Mouse (Mus musculus) heart, adult 11 months (tissue): ENCODE measurements around the gene Syt15.

ENCODE experiments used
- DNase-seq: peaks from one replicate; pipeline ENCODE4 v3.0.0; 2022

Gene Syt15

GRCm38 (mm10) chr14:34219295-34219694 lies at the start of gene Syt15:
Gene Syt15 (plus strand): TSS chr14:34219595.
- no peak for DNase-seq

DNA sequence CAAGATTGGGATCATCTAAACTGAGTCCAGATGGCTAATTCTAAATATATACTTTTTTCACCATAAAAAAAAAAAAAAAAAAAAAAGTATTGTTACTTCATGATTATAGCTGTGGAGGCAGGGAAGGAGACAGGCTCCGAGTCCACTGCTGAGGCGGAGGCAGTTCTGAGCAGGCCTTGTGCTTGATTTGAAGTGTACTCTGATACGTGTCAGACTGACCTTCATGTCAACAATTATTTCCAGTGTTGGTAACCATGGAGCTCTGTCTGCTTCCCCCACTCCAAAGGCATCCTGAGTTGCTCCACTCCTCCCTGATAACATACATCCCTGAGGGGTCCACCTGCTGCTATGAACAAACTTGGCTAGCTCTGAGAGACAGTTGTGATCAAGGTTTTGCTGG lies 48.3 kb upstream of the Syt15 start:
- DNase-seq, result peak; percentile 64

GRCm38 (mm10) chr14:34179351-34179750 lies 40.0 kb upstream of the Syt15 start:
- peak; percentile 46 for DNase-seq

- no peak for DNase-seq
These were observed 36.3 kb upstream of the Syt15 start for GRCm38 (mm10) chr14:34183101-34183500.

DNA sequence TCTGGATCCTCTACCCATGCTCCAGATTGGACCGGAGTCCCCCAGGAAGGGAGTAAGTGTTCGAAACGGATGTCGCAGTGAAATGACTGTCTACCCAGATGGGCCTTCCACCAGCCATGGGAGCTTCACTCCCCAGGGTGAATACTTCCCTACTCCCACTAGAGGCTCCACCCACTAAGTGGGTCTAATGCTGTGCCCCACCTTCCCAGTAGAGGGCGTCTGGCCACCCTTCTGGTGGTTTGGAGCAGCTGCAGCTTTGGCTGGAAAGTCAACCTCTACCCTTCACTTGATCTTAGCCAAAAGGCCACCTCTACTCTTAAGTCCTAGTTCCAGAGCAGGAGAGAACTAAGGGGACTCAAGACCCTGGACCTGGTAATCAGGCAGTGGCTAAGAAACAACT lies 30.8 kb upstream of the Syt15 start:
- no peak for DNase-seq

DNA sequence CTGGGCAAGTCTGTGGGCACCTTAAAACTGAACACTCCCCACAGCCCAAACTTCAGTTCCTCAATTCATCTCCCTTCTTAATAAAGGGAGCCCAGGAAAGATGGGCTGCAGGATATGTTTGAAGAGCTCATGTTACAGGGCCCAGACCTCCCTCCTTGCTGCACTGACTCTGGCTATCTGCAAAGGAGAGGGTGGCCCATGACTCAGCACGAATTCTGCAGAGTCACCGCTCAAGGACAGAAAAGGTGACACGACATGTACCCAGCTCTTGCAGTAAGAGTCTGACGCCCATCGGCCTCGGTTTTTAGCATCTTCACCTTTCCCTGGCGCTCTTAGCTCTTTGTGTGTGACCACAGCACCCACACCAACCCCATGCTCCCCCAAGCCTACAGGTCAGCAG lies 29.0 kb upstream of the Syt15 start:
- no peak for DNase-seq

DNA sequence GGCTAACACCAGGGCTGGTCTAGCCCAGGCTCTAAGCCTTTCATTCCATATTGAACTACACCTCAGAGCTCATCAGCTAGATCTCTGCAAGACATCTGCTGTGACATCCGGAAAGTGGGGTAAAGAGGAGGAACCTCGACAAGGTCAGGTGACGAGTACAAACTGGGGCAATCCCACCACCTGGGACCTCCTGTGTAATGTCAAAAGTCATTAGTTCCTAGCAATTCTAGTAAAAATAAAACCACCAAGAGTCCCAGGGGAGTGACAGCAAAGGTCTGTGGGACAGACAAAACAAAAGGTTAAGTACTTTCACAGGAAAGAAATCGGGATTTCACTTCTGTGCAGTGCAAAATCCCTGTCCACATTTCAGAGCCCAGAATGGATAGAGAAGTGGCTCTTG lies 25.5 kb upstream of the Syt15 start:
- DNase-seq, result no peak

- no peak for DNase-seq
These were observed 23.9 kb upstream of the Syt15 start for GRCm38 (mm10) chr14:34195466-34195865.

DNA sequence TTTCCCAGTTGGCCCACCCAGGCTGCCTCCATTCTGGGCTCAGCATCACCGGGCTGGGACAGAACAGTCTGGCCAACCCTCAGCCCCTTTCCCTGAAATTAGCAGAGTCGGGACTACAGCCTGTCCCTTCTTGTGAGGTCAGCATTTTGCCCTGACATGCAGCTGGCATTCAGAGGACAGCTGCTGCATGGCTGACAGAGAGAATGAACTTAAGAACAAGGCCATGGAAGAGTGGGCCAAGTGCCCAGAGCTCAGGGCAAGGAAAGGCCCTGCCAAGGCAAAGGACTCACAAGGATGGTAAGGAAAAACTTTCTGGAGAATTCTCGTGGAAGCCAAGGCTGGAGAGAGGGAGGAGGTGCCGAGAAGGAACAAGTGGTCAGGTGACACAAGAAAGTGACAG lies 22.7 kb upstream of the Syt15 start:
- DNase-seq, result no peak

GRCm38 (mm10) chr14:34200738-34201230 lies 18.6 kb upstream of the Syt15 start:
- no peak for DNase-seq

DNA sequence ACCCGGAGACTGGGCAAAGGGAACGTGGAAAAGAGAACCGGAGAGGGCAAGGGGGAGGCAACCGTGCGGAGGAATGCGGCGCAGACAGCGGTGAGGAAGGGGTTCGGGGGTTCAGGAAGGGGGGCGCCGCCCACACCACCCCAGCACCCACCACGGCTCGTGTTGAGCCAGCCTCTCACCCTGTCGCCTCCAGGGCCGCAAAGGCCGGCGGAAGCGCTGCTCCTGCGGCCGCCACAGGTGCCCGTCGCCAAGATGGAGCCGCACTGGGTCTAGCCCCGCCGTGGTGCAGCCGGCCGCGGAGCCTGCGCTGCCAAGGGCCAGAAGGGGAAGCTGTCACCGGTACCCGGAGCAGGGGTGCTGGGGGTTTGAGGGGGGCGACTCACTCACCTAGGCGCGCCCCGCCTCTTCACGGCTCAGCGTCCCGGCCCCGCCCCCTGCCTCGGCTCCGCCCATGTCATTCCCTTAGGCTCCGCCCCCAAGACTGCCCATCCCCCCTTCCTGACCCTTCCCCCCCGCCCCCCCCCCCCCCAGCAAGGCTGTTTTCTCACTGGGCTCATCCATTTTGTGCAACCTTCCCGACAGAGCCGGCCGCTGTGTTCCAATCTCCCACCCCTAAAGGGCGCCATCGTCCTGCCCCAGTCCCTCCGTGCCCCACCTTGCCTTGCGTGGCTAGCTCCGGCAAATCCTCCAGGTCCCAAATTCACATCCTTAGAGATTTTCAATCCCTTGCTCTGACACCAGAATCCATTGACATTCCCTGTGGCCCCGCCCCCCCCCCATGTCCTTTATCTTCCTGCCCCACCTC lies 18.0 kb upstream of the Syt15 start, which contains the start of gene Gprin2:
Gene Gprin2 (minus strand): TSS at position 423 of the 805 bp plus-strand sequence.
- no peak for DNase-seq

DNA sequence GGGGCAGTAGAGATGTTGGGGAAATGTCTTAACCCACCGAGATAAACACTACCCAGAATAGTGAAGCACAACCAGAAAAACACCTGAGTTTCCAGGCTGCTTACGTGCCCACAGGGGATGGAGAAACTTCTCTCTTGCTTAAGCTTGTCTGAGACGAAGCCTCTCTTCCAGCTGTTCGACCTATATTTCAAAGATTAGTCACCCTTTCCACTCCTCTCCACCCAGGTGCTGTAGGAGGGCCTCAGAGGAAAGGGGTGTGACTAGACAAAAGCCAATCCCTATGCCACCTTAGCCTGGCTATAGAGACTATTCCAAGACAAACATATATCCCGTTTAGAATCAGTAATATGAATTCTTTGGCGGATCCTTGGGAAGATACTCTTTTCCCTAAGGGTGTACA lies 11.4 kb upstream of the Syt15 start:
- no peak for DNase-seq

- no peak for DNase-seq
These were observed 10.7 kb upstream of the Syt15 start for GRCm38 (mm10) chr14:34208651-34209050.

- DNase-seq, result no peak
These were observed 10.3 kb upstream of the Syt15 start for GRCm38 (mm10) chr14:34209080-34209479.

- no peak for DNase-seq
These were observed 9.5 kb upstream of the Syt15 start for GRCm38 (mm10) chr14:34209942-34210341.

DNA sequence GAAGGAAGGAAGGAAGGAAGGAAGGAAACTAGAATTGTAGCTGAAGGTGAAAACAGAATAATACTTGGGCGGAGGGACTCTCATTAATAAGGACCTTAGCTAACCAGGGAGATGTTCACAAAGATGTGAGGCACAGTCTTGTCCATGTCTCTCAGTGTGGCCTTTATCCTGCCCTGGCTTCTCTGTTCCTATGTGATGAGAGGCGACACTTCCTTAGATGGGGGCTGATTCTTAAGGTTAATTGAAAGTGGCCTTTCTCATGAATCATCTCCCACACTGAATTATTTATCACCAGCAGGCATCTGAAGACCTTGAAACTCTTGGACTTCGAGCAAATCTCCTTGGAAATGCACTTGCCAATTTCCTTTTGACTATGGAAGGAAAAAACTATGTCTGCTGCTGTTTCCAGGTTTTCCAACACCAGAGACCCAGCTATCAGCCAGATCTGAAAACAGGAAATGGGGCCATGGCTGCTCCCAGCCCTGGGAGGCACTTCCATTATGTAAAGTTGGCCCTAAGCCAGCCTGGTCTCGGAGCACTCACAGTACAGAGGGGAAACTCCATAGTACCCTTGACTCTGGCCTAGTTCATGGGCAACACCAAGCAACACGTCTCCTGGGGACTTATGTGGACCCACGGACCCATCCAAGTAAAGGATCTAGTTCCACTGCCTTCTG lies 3.8 kb upstream of the Syt15 start:
- no peak for DNase-seq

DNA sequence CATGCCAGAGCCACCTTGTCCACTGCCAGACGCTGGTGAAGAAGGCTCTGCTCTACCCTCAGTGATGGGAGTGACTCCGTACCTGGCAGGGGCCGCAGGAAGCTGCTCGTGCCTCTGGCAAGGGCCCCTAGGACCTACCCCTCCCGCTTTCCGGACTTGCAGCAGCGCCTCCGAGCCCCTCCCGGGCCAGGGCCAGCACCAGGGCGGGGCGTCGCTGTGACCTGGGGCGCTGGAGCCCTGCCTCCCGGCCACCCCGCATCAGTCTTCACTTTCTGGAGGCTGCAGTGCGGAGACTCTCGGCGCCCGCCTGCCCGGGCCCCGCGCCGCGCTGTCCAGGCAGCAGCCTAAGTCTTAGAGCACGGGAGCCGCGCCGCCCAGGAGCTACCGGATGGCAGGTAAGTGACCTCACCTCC lies 397 bp downstream of the Syt15 start:
- DNase-seq, result no peak

GRCm38 (mm10) chr14:34220426-34220825 lies 1.0 kb downstream of the Syt15 start:
- no peak for DNase-seq

DNA sequence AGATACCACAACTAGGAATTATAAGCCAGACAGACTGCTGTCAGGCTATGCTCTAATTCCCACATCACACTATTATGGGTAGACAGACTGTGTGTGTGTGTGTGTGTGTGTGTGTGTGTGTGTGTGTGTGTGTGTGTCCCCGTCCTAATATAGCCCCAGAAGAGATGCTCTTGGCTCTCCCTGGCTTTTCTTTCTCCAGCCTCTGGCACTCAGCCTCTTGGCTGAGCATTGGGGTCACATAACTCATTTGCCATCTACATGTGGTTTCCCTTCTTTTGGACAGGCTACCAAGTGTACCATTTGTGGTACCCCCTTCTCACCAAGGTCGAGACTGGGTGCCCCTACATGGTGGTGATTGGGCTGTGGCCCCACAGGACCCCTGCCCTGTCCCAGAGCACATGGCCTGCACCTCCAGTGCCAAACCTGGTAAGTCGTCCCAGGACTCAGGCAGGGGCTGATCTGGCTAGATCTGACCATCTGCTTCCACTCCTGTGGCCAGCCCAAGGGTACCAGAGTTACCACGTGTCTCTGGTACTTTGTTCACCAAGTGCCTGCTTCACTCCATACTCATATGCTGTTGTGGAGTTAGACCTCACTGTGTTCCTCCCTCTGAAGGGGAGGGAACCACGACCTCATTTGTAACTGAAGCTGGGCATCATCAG lies 2.2 kb downstream of the Syt15 start:
- DNase-seq, result no peak

DNA sequence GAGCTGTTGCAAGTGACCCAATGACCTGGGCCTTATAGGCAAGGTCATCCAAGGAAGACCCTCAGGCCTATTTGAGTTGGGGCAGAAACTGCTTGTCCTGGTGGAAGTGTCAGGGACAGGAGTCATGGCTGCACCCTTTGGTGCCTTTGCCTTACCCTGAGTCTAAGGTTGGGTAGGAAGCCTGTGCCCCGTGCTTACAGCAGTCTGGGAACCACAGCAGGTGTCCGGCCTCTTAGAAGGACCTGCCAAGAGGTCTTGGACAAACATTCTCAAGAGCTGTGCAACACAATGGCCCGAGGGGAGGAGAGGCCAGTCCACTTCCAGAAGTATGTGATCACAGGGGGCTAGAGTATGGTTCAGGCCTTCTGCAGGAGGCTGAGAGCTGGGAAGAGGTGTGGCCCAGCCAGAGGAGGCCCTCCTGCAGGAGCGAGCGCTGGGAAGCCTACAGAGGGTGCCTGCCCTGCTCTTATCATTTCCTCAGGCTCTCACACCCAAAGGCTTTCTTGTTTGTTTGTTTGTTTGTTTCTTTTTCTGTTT lies 4.0 kb downstream of the Syt15 start:
- peak; percentile 61 for DNase-seq

DNA sequence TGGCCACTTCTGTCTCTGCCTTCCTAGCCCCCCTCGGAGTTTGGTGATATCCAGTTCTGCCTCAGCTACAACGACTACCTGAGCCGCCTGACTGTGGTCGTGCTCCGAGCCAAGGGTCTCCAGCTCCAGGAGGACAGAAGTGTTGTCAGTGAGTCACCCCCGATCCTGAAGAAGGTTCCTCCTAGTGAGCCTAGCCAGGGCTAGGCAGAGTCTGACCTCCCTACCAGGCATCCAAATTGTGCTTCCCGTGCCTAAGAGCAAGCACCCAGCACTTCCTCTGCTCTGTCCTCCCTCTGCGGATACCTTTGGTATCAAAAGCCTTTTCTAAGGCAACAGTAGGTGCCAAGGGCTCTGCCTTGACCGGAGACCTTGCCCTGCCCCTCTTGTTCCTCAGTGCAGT lies 6.6 kb downstream of the Syt15 start:
- peak; percentile 84 for DNase-seq

- DNase-seq, result peak; percentile 87
These were observed 7.2 kb downstream of the Syt15 start for GRCm38 (mm10) chr14:34226566-34226965.

- DNase-seq, result peak; percentile 89
These were observed 8.6 kb downstream of the Syt15 start for GRCm38 (mm10) chr14:34227981-34228380.
